Mouse (Mus musculus) bone marrow, adult 2 months (tissue): ENCODE measurements at regions not wholly inside any gene's neighbourhood (a gene's known extent, or its start where the extent isn't known, plus 50 kb on each side); places are given as distances from the start of the nearest gene placed in this dataset.

Experiments used
- CTCF ChIP-seq: fragments of 200-500 bp; IDR thresholded peaks from 2 replicates; pipeline ENCODE4 v1.5.1; 2011; ENCODE audit warnings: low read length, control low read depth; ENCODE audit not compliant: control insufficient read depth, insufficient read depth
- POLR2A ChIP-seq: fragments of 200-500 bp; IDR thresholded peaks from 2 replicates; pipeline ENCODE4 v1.6.1; 2011; ENCODE audit warnings: low read depth, mild to moderate bottlenecking, control low read depth, low read length, borderline replicate concordance; ENCODE audit not compliant: control insufficient read depth

DNA sequence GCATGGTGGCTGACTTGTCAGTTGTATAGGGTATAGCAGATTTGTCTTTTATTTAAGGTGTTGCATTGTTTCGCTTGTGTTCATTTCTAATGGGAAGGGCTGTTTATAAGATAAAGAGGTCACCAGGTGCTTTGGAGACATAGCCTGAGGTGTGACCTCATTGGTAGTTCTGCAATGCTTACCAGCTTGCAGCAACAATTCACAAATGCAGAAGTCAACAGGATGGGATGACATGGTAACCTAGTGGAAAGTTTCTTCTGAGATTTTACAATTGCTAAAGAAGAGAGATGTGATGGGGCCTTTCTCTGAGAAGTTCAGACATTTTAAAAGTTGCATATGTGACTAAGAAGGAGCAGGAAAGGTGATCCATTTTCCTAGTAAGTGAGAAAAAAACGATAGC lies 255.8 kb upstream of the Mmadhc start:
- TF ChIP-seq CTCF (no peak), POLR2A (no peak)
